Mouse (Mus musculus) cerebellum, adult 2 months (tissue): ENCODE data around the gene Asb16. TPM values are rescaled to one million over a fixed set of nuclear protein-coding genes. Genes with fewer than 3 reads are reported as not detected.

Experiments
- DNase-seq, 2 experiments: peaks; one replicate each; pipeline ENCODE4 v3.0.0; 2021
- H3K27ac ChIP-seq: fragments of 200-500 bp; 2 replicates; pipeline ENCODE4 v1.5.1; 2012; ENCODE audit warnings: low read length, control low read depth, inconsistent platforms; ENCODE audit not compliant: insufficient read depth
- H3K27me3 ChIP-seq: fragments of 200-500 bp; 2 replicates; pipeline ENCODE4 v1.6.1; 2012; ENCODE audit warnings: inconsistent platforms, mild to moderate bottlenecking, low read length, moderate library complexity; ENCODE audit not compliant: control insufficient read depth, insufficient read depth
- H3K4me1 ChIP-seq: fragments of 200-500 bp; 2 replicates; pipeline ENCODE4 v1.6.1; 2011; ENCODE audit warnings: low read length; ENCODE audit not compliant: control insufficient read depth, insufficient read depth
- H3K4me3 ChIP-seq: fragments of 200-500 bp; replicated peaks from 2 replicates; pipeline ENCODE3; 2011; ENCODE audit warnings: mild to moderate bottlenecking, low read depth, low read length, control low read depth; ENCODE audit not compliant: insufficient read depth
- CTCF ChIP-seq: fragments of 200-500 bp; IDR thresholded peaks from 2 replicates; pipeline ENCODE4 v1.5.1; 2011; ENCODE audit warnings: low read depth, mild to moderate bottlenecking, control low read depth, low read length, moderate library complexity, borderline replicate concordance; ENCODE audit not compliant: insufficient read depth
- POLR2A ChIP-seq: fragments of 200-500 bp; IDR thresholded peaks from 2 replicates; pipeline ENCODE4 v1.6.1; 2011; ENCODE audit warnings: low read length, control low read depth, borderline replicate concordance; ENCODE audit not compliant: insufficient read depth
- WGBS: fragments of 180-500 bp; shearing (Covaris S2); methylation state at CpG from one replicate; pipeline ENCODE4 v1.1.7; 2018; 5-methylcytosine and 5-hydroxymethylcytosine counted together
- polyA plus RNA-seq: library from polyadenylated mRNA; depleted of rRNA; stranded (reverse); fragments of >200 nt; gene quantifications from 2 replicates; pipeline ENCODE4 v1.2.3, GENCODE M21; 2012

The Asb16 gene
- polyA plus RNA-seq, 1 experiment, result 4.0 TPM

DNA sequence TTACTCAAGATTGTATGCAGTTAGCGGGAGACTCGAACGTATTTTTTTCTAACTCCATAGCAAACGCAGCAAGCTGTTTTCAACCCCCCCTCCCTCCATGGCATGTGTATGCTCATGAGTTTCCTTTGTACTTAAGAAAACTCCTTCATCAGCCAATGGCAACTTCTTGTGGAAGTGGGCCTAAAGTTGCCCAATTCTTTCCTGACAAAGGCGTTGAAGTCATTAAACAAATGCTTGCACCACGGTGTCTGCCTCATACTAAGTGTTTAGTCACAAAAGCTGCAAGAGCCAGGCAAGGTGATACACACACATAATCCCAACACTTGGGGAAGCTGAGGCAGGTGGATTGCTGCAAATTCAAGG, 22.3 kb upstream of the Asb16 start:
- H3K4me3 ChIP-seq, result no peak overlapping the region
- H3K4me1 ChIP-seq, result 0 out of 2 replicates have a peak, but pooled peaks cover 4% of the 10 kb centered on the region
- no peaks in the 10 kb centered on the region for H3K27me3 ChIP-seq
- DNase-seq, result no peak
- TF ChIP-seq CTCF, result no peak
- TF ChIP-seq POLR2A, result no peak
- WGBS, result 90% methylated on average over 6 of the region's 6 CpGs
- H3K27ac ChIP-seq, result no peak overlapping the region

DNA sequence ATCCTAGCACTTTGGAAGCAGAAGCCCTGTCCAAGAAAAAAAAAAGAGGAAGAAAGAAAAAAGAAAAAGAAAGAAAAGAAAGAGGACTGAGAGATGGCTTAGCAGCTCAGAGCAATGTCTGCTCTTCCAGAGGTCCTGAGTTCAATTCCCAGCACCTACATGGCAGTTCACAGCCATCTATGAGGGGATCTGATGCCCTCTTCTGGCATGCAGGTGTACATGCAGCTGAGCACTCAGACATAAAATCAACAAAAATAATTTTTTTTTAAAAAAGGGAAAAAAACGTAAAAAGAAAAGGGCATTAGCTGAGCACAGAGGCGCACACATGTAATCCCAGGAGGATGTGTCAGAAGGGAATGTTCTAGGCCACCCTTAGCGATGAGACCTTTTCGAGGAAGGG, 21.7 kb upstream of the Asb16 start:
- Histone ChIP-seq H3K4me3 (no peak overlapping the region), H3K27me3 (no peaks in the 10 kb centered on the region), H3K27ac (no peak overlapping the region), H3K4me1 (0 out of 2 replicates have a peak, but pooled peaks cover 4% of the 10 kb centered on the region)
- TF ChIP-seq POLR2A, result no peak
- peak; percentile 8; the same call in 1 of the 2 replicates for TF ChIP-seq CTCF
- no peak for DNase-seq
- WGBS, result 88% methylated on average over 4 of the region's 4 CpGs

DNA sequence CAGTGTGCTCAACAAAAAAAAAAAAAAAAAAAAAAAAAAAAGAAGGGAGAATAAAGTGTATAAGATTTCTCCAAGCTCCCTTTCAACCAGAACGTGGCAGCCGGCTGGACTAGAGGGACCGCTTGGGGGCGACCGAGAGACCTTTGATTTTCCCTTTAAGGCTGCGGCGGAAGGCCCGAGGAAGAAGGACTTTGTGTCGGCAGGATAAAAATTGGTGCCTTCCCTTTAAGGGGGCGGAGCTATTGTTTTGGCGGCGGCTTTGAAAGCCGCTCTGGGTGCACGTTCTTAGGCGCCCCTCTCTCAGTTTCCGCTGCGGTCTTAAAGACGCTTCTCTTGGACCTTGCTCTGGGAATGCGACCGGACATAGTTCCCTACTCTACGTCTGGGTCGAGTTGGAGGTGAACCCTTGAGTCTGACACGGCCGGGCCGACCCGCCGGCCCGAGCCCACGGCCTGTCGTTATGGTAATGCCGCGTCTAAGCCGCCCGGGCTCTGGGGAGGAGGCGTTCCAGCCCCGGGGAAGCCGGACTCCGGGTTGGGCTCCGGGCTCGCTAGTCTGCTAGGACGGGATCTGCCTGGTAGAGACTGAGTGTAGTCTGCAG, 19.8 kb upstream of the Asb16 start, which contains the start of gene BC030867:
Gene BC030867, plus strand, starts transcription at position 253 of the 601 bp plus-strand sequence.
- no peaks in the 10 kb centered on the region for H3K27me3 ChIP-seq
- peak within 1 kb of the TSS; percentile 62 for H3K4me3 ChIP-seq
- H3K27ac ChIP-seq, result no peak within 1 kb of the TSS
- 0 out of 2 replicates have a peak, but pooled peaks cover 4% of the 10 kb centered on the region for H3K4me1 ChIP-seq
- DNase-seq, result peak; percentile 87 to 95
- under 1% methylated on average over 41 of the region's 41 CpGs for WGBS
- TF ChIP-seq CTCF (peak; percentile 67; the same call in 1 of the 2 replicates), POLR2A (no peak)

DNA sequence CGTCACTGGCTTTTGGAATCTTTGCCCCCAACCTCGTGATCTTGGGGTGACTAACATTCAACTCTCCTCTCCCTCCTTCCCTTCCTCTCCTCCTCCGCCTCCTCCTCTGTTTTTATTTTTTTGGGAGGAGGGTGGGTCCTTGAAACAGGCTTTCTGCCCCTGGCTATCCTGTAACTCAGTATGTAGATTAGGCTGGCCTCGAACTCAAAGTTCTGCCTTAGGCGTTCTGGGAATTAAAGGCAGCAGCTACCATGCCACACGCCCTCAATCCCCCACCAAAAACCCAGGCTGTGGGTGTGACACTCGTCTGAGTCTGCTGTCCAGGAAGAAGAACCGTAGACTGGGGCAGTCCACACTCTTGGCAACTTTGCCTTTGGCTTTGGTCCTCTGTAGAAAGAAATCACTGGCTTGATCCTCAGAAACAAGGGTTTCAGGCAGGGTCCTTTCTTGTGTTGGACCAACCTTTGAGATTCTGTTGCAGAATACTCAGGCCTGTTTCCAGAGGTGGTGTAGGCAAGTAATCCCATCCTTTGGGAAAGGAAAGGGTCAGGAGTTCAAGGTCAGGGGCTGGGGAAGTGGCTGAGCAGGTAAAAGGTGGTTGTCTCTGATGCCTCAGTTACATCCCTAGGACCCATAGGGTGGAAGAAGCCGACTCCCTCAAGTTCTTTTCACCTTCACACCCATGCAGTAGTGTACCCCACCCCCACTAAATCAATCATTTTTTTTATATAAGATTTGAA, 19.0 kb upstream of the Asb16 start:
- TF ChIP-seq POLR2A (no peak), CTCF (no peak)
- Histone ChIP-seq H3K27ac (no peak overlapping the region), H3K4me3 (no peak overlapping the region), H3K4me1 (0 out of 2 replicates have a peak, but pooled peaks cover 4% of the 10 kb centered on the region), H3K27me3 (no peaks in the 10 kb centered on the region)
- no peak for DNase-seq
- WGBS, result 13% methylated on average over 9 of the region's 9 CpGs

DNA sequence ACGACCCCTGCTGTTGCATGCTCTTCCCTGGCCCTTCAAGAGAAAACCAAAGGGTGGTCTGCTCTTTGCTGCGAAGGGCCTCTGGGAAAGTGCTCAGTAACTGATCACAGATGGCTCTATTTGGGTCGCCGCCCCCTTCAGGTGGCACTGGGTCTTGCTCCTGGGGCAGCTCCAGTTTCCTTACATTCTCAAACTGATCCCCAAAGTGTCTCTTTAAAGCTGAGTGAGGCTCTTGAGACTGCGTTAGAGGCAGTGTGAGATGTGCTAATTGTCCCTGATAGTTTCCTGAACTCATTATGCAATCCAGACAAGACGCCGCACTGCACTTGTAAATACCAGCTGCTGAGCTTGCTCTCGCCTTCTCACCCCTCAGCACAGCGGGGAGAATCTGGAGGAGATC, 11.0 kb upstream of the Asb16 start:
- no peak for DNase-seq
- Histone ChIP-seq H3K27ac (no peak overlapping the region), H3K4me3 (no peak overlapping the region), H3K4me1 (no peaks in the 10 kb centered on the region; the same call in 1 of the 2 replicates), H3K27me3 (no peaks in the 10 kb centered on the region)
- 46% methylated on average over 9 of the region's 9 CpGs for WGBS
- TF ChIP-seq CTCF (peak; percentile 29; the same call in 1 of the 2 replicates), POLR2A (no peak)

DNA sequence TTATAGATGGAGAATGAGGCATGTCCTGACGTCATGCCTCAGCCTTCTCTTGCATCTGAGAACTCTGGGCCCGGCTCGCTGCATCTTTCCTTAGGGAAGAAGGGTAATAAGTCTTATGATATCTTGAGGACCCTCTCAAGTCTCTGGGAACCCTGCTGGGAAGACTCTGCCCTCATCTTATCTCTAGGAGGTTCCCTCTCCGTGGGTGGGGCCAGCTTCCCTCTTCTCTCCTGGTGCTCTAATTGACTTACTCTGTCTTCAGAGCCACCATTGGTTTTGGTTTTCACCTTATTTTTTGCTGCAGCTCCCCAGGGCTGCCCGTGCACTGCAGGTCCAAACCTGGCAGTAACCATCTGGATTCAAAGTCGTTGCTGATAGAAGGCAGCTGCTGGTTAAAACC, 10.4 kb upstream of the Asb16 start:
- H3K4me3 ChIP-seq, result no peak overlapping the region
- 89% methylated on average over 6 of the region's 6 CpGs for WGBS

DNA sequence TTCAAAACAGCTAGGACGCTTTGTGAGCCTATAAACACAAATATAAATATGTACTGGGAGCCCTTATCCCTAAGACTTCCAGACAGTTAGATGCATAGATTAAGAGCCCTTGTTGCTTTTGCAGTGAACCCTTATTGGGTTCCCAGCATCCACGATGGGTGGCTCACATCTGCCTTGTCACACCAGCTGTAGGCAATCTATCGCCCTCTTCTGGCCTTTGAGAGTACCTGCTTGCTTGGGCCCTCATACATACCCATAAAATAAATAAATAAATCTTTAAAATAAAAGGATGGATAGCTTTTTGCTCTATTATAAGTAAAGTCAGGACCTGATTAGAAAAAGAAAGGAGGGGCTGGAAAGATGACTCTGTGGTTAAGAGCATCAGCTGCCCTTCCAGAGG, 10.0 kb upstream of the Asb16 start:
- H3K27me3 ChIP-seq, result no peaks in the 10 kb centered on the region
- no peak overlapping the region for H3K4me3 ChIP-seq
- WGBS, result 91% methylated on average over 3 of the region's 3 CpGs
- DNase-seq, result no peak
- H3K27ac ChIP-seq, result no peak overlapping the region
- peaks cover 2% of the 10 kb centered on the region; the same call in 1 of the 2 replicates for H3K4me1 ChIP-seq
- TF ChIP-seq POLR2A (no peak), CTCF (peak; percentile 25; the same call in 1 of the 2 replicates)

More for the DNA sequence above, 10.4 kb upstream of the Asb16 start:
- Histone ChIP-seq H3K4me1 (no peaks in the 10 kb centered on the region; the same call in 1 of the 2 replicates), H3K27me3 (no peaks in the 10 kb centered on the region), H3K27ac (no peak overlapping the region)
- no peak for TF ChIP-seq POLR2A
- TF ChIP-seq CTCF, result no peak
- no peak for DNase-seq

DNA sequence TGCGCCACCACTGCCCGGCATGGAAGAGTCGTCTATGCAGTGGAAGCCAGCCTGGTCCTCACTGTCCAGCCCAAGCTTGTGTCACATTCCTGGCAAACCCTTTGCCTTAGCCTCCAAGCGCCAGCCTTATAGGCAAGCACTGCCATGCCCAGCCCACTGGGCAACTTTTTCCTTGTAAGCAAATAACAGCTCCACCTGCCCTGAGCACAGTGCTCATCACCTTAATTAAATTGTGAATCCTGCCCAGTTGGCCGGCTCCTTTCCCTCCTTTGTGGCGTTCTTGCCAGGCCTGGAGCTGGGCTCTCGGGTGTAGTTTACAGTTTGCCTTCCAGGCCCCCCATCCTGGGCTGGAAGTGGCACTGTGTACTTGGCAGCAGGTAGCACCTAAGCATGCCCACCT, 5.3 kb upstream of the Asb16 start:
- WGBS, result 40% methylated on average over 7 of the region's 7 CpGs
- peaks cover 18% of the 10 kb centered on the region for H3K4me1 ChIP-seq
- no peaks in the 10 kb centered on the region for H3K27me3 ChIP-seq
- H3K4me3 ChIP-seq, result no peak overlapping the region
- DNase-seq, result no peak
- H3K27ac ChIP-seq, result no peak overlapping the region
- TF ChIP-seq CTCF, result no peak
